Mouse (Mus musculus) ovary, postnatal 10 days (tissue): Measurements from ENCODE around the gene Acadvl.

Experiments used
- DNase-seq: peaks from one replicate; pipeline ENCODE4 v3.0.0; 2022; ENCODE audit warnings: low spot score

The Acadvl gene

GRCm38 (mm10) chr11:70014880-70015558, at the start of gene Acadvl:
Gene Acadvl (minus strand): TSS chr11:70015411.
- peak; percentile 68 for DNase-seq

- DNase-seq, result no peak
These were observed 47.8 kb upstream of the Acadvl start for GRCm38 (mm10) chr11:70063053-70063452.

GRCm38 (mm10) chr11:70059930-70060329, 44.7 kb upstream of the Acadvl start:
- DNase-seq, result no peak

DNA sequence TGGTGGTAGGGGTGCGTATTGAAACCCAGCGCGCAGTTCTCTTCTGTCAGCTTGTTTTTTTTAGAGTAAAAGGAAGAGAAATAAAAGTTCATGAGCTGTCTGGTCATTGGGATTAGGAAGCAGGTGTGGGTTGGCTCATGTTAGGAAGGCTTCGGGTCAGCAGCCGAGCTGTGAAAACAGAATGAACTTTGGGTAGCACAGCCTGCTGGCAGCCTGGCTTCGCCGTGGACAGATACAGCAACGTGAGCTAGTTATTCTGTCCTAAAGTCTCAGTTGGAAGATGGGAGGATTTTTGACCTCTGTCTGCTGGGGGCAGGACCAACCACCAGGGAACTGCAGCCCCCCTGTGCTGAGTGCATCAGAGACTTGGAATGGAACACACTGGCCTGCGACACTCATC, 42.6 kb upstream of the Acadvl start:
- no peak for DNase-seq

GRCm38 (mm10) chr11:70055618-70056214, 40.5 kb upstream of the Acadvl start:
- peak; percentile 49 for DNase-seq

- DNase-seq, result no peak
These were observed 38.8 kb upstream of the Acadvl start, which contains the start of gene Asgr1 for GRCm38 (mm10) chr11:70053898-70054570. Gene Asgr1 (plus strand): TSS chr11:70054085.

DNA sequence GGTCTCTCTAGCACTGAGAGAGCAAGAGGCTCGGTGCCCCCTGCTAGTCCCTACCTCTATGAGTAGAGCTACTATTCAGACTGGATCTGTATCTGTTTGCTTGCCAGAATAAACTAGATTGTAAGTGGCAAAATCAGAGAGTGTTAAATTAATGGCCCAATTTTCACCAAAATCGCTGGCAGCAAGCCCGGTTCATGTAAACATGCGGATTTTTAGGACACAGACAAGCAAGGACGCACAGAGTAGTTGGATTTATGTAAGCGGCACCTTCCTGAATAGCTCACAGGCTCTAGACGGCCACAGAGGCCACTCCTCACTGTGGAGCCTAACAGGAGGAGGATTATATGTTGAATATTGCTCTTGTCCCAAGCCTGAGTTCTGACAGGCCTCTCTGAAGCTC, 37.9 kb upstream of the Acadvl start:
- no peak for DNase-seq

- no peak for DNase-seq
These were observed 34.6 kb upstream of the Acadvl start for GRCm38 (mm10) chr11:70049816-70050215.

DNA sequence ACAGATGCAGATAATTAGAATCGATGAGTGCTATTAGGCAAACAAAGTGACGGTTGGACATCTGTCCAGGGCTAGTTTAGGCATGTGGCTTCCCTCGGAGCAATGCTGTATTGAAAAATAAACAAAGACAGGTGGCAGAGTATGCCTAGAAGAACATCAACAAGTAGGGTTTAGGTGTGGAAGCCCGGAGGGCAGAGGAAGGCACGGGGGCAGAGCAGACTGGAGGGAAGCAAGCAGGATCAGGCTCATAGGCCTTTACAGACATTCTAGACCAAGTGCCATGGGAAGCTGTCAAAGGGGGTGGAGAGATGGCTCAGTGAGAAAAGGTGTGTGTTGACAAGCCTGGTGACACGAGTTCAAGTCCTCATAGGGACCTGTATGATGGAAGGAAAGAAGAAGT, 34.2 kb upstream of the Acadvl start:
- no peak for DNase-seq

DNA sequence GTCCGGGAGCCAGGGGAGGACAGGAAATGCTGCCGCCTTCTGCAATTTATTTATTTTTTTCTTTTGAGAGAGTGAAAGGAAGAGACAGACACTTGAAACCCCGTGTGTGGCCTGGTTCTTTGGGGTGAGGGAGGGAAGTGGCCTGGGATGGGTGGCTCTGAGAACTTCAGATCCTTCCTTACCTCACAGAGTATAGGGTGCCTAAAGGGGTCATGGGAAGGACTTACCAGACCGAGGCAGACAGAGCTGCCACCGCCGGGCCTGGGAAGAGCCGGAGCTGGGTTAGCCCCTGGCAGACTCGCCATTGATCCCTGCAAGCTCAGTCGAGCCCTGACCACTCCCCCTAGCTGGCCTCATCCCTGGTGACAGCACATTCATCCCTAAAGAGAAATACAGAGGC, 30.2 kb upstream of the Acadvl start:
- no peak for DNase-seq

- no peak for DNase-seq
These were observed 28.5 kb upstream of the Acadvl start for GRCm38 (mm10) chr11:70043665-70044064.

DNA sequence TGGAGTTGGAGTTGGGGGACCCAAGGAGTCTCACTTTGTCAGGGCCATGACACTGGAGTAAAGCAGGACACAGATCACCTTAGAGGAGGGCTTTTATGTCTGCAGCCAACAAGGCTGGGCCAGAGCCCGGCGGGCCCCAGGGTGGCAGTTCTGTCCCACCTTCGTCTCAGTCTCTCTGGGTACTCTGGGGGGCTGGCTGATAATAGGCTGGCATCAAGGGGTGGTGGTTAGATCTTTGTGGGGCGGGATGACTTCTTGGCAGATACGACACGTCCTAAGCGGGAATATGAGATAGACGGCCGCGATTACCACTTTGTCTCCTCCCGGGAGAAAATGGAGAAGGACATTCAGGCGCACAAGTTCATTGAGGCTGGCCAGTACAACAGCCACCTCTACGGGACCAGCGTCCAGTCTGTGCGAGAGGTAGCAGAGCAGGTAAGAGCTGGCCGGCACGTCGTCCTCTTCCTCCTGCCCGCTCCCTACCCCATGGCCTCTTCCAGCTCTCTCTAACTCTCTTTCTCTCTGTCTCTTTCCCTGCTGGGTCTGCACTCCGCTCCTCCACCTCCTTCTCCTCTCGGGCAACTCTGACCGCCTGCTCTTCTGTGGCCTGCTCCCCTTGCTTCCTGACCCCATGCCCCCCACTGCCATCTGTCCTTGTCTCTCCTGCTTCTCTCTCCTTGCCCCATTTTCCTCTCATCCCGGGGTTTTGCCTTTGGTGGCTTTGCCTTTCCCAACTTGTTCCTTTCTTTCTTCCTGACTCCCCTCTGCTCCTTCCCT, 27.3 kb upstream of the Acadvl start:
- no peak for DNase-seq

- DNase-seq, result no peak
These were observed 25.0 kb upstream of the Acadvl start for GRCm38 (mm10) chr11:70040184-70040583.

DNA sequence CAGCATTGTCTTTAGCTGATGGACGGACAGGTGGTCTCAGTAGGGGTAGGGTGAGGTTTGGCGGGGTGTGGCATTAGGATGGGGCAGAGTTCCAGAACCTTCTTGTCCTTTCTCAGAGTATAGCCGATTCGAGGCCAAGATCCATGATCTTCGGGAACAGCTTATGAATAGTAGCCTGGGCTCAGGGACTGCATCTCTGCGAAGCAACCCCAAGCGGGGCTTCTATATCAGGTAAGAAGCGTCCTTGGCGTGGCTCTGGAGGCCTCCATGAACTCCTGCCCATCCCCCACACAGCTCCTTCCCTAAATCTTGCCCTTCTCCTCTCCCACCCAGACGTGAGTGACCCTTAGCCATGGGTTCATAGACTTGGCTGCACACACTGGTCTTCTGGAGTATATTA, 24.4 kb upstream of the Acadvl start:
- no peak for DNase-seq

DNA sequence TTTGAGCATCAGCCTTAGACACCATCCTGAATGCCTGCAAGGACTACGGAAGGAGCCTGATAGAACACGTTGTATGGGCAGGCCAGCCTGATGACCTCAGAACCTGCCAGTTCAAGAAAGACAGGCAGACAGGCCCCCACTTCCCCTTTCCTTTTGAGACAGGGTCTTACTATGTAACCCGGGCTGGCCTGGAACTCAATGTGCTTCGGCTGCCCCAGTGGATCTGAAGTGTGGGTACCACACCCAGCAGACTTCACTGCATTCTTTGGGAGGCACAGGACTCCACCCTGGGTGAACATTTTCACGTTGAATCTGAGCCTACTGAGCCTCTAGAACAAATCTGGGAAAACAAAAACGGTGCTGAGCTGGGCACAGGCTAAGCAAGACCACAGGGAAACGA, 23.0 kb upstream of the Acadvl start:
- DNase-seq, result no peak

GRCm38 (mm10) chr11:70031321-70031670, 16.1 kb upstream of the Acadvl start:
- no peak for DNase-seq

DNA sequence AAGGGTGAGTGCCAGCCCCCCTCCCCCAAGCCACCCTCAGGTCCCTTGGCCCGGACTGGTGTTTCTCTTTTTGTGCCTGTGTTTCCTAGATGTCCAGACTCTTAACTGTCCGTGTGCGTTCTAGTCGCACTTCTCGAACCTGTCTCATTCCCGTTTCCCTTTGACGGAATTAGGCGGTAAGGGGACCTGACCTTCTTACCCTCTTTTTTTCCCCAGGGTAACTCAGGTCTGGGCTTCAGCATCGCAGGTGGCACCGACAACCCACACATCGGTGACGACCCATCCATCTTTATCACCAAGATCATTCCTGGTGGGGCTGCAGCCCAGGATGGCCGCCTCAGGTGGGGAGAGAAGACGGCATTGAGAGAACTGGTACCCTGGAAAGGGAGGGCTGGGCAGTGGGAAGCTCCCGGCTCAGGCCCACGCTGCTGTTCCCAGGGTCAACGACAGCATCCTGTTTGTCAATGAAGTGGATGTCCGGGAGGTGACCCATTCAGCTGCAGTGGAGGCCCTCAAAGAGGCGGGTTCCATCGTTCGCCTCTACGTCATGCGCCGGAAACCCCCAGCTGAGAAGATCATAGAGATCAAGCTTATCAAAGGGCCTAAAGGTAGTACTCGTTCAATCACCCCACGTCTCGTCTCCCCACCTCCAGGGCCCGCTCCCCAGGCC, 15.6 kb upstream of the Acadvl start:
- DNase-seq, result no peak

DNA sequence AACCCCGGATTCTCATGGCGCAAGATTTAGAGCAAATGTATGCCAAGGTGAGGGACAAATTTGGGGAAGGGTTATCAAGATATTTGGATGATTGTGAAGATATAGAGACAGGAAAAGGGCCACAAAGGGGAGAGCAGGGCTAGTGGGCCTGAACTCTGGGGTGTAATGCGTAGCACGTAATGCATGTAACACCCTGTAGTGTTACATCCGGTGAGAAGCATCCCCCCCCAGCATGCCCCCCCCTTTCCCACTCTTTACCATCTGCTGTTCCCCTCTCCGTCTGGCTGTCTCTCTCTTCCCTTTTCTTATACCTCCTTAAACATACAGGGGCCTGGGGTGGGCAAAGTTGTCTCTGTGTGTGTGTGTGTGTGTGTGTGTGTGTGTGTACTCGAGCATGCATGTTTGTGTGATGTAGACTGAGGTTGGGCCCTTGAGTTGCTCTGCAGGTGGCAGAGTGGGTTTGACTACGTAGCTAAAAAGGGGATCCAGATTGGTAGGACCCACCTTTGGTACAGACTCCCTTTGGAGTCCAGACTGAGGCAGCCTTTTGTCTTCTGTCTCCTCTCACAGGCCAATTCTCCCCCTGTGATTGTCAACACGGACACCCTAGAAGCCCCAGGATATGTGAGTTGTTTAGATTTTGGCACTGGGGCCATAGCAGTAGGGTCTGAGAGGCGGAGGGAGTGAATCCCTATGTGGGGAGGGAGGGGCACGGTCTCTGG, 14.8 kb upstream of the Acadvl start:
- DNase-seq, result no peak

GRCm38 (mm10) chr11:70029130-70029801, 14.1 kb upstream of the Acadvl start:
- DNase-seq, result no peak

- DNase-seq, result no peak
These were observed 13.4 kb upstream of the Acadvl start for GRCm38 (mm10) chr11:70028401-70029129.
